Mouse (Mus musculus) telencephalon, adult 2 months (tissue): Measurements from ENCODE around the gene Chd2.
"Not testable (repeated sequence)": the region's sequence is repeated elsewhere in the genome, so short reads cannot be mapped to it uniquely, and the experiment has no call there.

Source experiments
- DNase-seq: peaks from one replicate; pipeline ENCODE4 v3.0.0-alpha.2; 2011; ENCODE audit warnings: low read depth, low spot score

Chd2 gene

DNA sequence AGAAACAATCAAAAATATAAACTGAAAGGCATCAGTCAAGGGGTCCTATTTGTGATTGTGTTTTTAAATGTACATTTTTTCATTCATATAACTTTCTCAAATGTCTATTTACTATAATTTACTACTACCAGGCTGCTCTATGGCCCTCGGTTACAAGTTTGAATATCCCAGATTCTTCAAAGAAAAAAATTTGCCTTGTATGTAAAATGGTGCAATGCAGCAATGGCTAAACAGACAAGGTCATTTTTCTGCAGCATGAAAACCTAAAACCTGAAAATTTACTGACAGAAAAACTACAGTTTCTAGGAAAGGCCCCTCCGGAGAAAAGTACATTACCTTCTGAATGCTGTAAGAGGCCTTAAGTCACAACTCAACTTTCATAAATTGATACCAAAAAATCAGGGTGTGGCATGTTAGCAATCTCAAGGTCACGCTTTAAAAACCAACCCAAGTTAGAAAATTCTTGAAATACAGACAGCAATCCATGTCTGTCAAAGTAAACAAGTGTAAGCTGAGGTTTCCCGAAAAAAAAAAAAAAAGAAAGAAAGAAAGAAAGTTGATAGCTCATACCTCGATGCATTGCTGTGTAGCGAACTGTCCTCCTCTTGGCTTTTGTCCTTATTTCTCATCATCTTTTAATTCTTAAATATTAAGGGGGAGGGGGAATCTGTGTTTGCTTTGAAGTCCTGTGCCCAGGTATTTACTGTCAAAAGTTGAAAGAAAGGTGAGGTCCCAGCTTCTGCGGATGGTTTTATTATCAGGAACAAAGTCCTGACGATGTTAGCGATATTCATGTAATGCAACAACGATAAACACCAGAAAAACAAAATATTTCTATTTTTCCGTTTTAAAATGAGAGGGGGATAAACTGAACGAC lies 1.2 kb downstream of the Chd2 start:
- no peak for DNase-seq

DNA sequence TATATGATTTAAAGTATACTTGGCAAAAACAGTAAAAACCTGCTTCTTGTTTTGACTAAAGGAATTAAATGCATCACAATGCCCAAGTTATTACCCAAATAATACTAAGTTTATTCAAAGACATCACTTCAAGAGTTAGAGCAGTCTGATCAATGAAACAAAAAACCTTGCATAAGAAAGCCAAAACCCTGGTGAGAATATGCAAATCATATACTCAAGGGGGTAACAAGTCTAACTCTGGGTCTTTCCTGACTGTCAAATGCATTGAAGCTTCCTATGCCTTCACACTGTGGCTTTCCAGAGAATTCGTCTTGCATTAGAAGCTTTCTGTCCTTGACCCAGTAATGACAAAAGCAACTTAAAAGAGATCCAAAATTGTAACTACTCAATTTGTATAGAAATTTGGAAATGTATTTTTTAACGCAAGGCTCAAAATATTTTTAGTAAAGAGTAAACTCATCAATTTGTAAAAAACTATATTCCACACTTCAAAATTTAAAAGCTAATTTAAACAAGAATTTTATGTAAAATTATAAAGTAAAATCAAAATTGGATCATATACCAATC lies 2.4 kb downstream of the Chd2 start:
- DNase-seq = no peak

DNA sequence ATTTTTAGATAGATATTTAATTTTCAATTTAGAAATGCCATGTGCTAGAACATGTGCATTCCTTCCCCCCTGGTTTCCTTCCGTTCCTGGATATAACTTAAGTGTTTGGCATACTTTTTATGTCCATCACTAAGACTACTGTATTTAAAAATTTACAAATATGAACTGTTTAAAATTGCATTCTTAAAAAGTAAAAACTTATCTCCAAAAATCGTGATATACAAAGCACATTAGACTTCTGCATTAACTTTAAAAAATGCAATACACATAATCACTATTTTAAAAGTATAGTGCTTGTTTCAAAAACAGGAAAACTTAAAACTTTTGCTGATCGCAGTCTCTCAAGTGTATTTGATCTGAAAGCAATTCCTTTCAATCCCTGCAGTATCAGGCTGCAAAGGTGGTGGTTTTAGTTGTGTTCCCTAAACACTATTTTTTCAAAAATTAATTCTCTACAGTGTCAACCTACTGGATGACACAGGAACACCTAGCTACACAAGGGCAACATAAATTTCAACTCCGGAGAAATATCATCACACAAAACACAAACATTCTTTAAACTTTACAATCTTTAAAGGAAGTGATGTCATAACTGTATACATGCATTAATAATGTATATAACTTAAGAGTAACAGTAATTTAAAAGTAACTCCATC lies 3.1 kb downstream of the Chd2 start:
- DNase-seq = no peak

DNA sequence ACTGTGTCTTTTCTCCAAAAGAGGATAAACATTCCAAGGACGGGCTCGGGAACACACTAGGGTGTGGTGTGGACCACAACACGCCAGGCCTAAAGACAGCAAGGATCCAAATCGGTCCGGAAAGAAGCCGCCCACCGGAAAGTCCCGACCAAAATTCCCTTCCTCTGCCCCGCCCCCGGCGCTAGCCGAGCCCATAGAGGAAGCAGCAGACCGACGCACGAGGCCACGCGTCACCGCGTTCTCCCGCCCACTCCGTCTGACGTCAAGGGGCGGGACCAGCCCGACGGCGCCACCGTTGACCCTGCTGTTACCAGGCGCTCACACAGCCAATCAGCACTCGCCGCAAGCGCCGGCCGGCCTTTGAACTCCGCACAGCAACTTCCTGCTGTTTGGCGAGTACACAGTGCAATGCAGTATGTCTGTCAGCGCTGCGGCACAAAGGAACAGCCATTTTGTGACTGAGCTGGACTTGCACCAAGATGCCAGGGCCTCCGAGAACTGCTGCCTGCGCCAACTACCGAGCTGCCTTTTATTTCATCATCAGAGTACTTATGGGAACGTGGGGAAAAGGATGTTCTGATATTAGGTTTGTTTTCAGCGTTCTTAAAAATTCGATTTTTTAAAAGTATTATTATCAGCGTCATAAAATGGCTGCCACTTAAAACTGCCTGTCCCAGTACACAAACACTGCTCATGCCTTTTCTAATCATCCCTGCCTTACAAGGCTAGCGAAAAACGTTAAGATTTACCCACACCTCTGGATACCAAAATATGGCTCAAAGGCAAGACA lies 3.8 kb downstream of the Chd2 start:
- DNase-seq = peak; percentile 99

DNA sequence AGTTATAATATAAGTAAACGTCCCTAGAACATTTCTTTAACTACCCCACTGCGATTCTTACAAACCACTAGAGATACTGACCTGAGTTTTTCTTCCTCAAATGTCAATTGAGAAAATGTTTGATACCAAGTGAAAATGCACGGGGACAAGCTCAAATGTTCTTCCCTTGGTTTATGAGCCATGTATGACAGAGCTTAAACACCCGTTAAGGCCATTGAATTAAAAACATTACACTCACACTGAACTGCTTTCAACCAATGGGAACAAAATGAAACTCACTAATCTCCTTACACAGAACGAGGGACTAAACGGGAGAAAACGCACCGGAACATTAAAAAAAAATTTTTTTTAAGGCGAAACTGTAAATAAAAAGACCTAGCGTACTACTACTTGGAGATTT lies 4.4 kb downstream of the Chd2 start:
- no peak for DNase-seq

DNA sequence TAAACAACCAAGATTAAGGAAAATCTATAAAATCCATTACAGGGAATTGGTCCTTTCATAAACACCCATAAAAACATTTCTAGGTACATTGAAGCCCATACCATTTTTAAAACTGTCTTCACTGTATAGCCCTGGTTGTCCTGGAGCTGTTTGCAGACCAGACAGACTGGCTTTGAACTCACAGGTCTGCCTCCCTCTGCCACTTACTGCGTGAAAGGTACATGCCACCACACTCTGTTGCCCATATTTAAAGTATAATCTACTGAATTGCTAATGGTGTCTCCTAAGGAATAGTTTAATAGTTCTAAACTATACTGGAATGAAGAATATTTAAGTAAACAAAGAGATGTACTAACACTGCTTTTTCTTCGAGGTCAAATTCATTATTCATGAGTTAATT lies 5.1 kb downstream of the Chd2 start:
- DNase-seq = no peak

DNA sequence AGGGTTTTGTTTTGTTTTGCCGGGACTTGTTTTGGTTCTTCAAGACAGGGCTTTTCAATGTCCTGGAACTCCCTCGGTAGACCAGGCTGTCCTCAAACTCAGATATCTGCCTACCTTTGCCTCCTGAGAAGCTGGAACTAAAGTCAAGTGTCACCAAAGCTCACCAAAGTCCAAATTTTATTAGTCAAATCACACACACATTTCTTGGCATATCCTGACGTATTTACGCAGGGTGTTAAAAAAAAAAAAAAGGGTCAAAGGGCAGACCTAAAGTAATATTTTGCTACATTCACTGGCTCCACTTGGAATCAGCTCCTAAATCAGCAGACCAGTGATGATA lies 5.8 kb downstream of the Chd2 start:
- no peak for DNase-seq

DNA sequence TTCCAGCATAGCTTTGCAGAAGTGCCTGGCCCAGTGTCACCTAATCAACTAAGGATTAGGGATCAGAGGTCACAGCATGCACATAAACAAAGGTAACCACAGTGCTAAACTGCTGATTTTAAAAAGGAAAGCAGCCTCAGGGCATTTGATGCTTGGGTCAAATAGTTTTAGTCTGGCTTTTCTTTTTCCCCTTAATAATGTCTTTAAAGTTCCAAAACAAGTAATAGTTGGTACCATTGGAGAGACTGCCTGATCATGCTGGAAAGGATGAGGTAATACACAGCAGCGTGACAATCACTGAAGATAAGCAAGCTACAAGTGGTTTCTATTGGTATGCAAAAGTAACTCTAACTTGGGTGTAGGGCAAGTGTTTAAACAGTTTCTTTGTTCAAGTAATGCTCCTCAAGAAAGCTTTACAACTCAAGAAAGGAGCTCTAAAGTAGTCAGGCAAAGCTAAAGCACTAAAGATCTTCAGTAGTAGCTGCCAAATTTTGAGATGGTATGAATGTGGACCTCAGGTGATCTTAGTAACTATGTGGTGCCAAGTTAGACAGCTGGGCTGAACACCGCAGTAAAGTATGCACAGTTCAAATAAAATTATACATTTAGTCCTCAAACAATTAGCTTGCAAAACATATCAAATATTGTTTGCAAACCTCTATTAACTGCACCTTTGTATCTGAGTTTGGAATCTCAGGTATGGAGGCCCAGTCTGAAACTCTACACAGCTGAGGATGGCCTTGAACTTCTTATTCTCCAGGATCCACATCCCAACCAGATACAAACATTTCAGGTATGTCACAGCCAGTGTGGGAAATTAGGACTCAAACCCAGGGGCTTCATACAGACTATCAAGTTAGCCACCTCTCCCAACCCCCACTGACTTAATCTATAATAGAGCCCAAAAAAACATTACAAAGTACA lies 6.4 kb downstream of the Chd2 start:
- no peak for DNase-seq

DNA sequence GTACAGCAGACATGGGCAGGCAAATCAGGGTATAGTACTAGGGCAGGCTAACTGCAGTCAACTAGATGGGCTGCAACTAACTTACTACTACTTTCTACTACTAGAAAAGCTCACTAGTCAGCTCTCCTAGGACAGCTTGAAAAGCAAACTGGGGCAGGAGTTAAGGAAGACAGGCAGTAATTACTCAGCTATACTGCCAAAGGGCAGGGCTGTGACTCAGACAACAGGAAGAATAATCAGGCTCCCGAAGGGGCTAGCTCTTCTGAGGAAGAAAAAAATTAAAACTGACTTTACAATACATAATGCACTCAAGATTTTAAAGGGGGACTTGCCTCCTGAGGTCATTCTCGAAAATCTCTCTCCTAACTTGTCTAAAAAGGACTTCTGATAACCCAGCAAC lies 8.2 kb downstream of the Chd2 start:
- DNase-seq = no peak

DNA sequence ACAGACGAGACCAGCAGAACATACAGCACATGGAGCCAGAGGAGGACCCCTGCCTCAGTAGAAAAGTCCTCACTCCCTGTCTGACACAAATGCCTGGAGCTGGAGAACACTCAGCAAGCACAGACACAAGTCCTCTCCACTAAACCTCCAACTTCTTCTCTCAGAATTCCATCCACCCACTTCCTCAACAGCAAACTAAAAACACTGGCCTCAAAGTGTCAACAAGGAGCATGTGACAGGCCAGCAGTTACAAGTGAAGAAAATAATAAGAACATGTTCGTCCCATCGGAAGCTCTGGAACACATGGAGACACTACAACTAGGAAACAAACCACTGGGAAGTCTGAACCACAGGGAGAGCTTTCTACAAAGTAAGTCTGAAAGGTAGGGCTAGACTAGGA lies 8.7 kb downstream of the Chd2 start:
- DNase-seq = no peak

DNA sequence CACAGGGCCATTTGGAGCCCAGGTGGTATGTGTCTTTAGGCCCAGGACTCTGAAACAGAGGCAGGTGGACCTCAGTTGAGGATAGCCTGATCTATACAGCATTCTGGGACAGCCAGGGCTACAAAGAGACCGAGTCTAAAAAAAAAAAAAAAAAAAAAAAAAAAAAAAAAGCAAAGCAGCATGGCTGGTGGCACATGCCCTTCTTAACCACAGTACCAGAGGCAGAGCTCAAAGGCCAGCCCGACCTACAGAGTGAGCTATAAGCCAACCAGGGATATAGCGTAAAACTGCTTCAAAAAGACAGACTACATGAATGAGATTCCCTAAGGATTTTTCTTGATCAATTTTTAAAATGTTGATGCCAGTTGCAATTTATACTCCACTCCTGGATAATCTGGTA lies 9.5 kb downstream of the Chd2 start:
- DNase-seq = no peak

DNA sequence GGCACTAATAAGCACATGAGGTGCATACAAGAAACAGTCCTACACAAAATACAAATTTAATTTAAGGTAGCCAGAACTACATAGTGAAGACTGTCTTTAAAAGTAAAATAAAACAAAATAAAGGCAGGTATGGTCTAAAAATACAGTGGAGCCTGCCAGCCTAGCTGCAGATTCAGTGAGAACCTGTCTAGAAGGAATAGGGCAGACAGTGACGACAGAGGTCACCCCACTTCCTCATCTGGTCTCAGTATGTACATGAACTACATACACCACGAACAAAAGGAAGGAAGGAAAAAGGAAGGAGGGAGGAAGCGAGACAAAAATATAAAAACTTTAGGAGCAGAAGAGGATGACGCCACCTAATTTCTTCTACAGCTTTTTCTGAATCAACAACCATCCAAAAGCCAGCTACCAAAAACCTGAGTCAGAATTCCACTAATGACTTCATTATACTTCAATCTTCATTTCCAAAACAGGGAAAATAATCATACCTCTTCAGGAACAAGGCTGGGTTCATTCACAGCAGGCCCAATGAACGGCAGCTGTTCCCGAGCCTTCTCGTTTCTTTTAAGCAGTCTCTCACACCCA lies 10.0 kb downstream of the Chd2 start:
- DNase-seq = no peak

DNA sequence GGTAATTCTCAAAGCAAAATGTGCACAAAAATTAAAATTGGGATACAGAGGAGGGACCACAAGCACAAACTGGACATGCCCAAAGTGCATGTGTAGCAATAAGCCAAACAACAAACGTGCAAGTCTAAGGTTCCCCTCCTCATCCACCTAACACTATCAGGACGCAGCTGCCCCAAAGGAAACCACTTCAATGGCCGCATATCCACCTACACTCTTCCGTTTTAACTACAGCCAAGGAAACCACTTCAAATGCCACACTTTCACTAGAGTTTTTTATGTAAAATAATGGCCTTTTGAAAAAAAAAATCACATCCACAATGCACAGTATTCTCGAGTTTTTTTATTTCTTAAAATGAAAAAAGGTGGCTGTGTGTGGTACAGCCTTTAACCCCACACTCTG lies 10.8 kb downstream of the Chd2 start:
- DNase-seq = no peak

DNA sequence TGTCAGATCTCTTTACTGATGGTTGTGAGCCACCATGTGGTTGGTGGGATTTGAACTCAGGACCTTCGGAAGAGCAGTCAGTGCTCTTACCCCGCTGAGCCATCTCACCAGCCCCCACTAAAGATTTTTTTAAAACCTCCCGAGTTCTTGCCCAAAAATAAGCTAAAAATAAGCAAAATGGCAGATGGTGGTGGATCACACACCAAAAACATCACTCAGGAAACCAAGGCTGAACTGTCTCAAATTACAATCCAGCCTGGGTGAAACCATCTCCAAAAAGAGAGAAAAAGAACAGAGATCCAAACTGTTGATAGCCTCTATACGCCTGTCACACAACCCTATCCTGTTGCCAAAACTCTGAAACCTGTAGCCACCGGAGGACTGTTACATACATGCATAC lies 11.5 kb downstream of the Chd2 start:
- peak; percentile 56 for DNase-seq

DNA sequence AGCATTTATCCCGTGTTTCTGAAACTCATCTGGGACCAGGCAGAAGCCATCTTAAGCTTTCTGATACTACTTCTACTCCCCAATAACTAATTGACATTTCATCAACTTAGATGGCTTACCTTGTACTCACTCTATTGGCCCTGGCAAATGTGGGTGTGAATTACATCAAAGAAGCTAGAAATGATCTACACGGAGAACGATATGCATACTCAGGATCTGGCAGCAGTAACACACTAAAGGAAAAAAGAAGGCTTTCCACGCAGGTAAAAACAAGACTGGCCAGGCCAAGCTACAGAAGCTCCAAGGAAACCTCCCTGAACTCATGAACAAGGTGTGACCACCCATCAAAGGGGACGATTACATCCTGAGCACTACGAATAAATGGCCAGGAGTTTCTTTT lies 12.4 kb downstream of the Chd2 start:
- no peak for DNase-seq

DNA sequence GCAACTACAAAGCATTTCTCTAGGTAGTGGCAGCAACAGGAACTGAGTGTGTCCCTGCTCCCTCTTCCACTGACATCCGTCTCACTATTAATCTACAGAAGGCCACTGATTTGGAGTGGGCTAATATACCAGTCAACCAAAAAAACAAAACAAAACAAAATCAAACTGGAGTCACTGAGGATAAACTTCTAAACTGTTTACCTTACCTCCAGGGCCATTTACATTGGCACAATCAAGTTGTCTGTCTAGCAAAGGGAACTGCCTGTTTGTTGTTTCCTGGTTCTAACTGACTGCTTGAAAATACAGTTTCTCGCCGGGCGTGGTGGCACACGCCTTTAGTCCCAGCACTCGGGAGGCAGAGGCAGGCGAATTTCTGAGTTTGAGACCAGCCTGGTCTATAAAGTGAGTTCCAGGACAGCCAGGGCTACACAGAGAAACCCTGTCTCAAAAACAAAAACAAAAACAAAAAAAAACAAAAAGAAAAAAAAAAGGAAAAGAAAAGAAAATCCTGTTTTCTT lies 13.2 kb downstream of the Chd2 start:
- not testable (repeated sequence) for DNase-seq

DNA sequence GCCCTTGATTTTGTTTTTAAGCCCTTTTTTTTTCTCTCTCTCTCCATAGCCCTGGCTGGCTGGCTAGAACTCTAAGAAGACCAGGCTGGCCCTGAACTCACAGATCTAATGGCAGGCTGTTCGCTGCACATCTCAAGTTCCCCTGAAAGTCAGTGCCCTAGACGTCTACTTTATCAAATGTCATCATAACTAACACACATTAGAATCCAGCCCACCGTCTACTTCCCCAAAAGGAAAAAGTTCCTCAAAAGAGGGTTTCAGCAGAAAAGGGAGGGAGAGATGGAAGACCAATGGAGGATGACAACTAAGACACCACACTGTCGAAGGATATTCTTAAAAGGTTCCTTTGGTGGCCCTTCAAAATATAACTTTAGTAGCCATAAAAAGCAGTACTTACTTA lies 14.4 kb downstream of the Chd2 start:
- DNase-seq = no peak

DNA sequence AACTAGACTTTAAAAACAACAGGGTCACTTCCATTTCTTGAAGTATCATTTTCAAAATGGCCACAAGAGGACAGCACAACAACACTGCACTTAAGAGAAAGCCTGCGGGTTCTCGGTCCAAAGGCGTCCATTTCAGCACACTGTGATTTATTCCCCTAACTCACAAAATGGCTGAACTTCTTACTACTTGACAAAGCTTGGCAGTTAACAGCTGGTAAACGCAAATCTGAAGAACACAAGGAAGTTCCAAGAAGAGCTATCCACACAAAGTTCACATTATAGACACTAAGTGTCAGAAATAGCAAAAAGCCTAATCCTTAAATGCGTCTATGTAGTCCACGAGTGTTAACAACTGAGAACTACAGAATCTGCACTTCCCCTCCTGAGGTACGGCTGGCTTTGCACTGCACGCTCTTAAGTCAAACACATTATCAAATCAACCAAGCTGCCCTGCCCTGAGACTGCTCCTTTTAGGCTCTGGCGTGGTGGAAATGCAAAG lies 17.1 kb downstream of the Chd2 start:
- DNase-seq = peak; percentile 87

DNA sequence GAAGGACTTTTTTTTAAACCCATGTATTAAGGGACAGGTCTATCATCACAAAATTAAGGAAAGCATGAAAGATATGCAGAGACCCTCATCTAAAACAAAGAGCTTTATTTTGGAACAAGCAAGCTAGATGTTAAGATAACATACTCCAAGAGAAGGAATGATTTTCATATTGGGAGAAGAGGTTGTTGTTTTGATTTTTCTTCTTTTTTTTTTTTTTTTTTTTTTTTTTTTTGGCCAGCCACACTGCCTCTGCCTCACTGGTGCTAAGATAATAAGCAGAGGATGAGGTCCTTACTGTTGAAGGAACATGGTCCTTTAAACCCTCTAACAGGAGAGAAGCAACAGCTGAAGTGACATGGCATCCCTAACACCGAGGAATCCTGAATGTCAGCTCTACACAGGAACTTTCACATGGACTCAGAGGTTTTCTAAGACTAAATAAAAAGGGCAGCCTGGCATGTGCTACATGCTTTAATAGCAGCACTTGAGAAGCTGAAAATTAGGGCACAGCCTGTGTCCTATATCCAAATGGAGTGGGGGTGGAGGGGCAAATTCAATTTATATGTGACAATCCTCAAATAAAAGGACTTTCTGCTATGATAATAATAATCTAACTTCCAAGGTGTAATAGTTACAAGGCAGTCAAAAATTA lies 17.9 kb downstream of the Chd2 start:
- DNase-seq = no peak

DNA sequence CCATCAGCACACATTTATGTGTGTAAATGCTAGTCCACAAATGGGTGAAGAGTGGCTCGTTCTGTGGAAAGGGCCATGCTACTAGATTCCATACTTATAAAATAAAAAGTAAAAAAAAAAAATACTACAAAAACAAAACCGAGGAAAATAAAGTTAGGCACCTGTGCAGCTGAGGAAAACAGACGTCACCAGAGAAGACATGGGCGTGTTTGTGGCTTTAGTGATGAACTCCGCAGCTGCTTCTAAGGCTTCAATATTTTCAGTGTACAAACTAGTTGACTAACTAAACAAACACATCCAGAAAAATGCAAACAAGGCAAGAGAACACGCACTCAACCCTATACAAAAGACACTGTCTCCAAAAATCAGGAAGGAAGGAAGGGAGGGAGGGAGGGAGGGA lies 18.4 kb downstream of the Chd2 start:
- DNase-seq = no peak
